Mouse (Mus musculus) urinary bladder, postnatal 14 days (tissue): ENCODE measurements around the gene Gm10310.
"Not testable (repeated sequence)": the region's sequence is repeated elsewhere in the genome, so short reads cannot be mapped to it uniquely, and the experiment has no call there.

ENCODE experiments used
- DNase-seq: peaks from one replicate; pipeline ENCODE4 v3.0.0; 2021; ENCODE audit warnings: low spot score

Gm10310 gene

GRCm38 (mm10) chr10:129984962-129985361, at the start of gene Gm10310:
Gene Gm10310 (minus strand): TSS chr10:129985062.
- DNase-seq, result not testable (repeated sequence)

DNA sequence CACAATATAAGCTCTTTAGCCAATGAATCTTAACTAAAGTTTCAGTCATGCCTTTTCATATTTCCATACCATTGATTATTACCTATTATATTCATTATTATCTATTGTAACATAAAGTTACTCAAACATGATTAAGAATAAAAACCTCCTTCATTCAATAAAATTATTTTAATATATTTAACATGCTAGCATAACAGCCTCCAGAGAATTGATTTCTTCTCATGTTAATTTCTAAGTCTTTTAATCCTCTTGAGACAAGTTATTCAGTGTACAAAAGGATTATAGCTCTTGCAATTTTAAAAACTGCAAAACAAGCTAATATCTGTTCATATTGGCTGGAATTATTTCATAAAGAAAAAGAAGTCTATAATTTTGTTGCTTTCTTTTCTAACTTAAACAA, 45.2 kb upstream of the Gm10310 start, which contains the start of gene Olfr821:
Olfr821 (plus strand) TSS at position 301 of the 400 bp plus-strand sequence.
- DNase-seq, result no peak

GRCm38 (mm10) chr10:130012321-130012720, 27.5 kb upstream of the Gm10310 start, which contains the start of gene Olfr820:
Gene Olfr820 (plus strand): TSS chr10:130012621.
- no peak for DNase-seq

- not testable (repeated sequence) for DNase-seq
Measured at GRCm38 (mm10) chr10:130005366-130005765, 20.5 kb upstream of the Gm10310 start.

- DNase-seq, result not testable (repeated sequence)
Measured at GRCm38 (mm10) chr10:130004104-130004503, 19.2 kb upstream of the Gm10310 start.

DNA sequence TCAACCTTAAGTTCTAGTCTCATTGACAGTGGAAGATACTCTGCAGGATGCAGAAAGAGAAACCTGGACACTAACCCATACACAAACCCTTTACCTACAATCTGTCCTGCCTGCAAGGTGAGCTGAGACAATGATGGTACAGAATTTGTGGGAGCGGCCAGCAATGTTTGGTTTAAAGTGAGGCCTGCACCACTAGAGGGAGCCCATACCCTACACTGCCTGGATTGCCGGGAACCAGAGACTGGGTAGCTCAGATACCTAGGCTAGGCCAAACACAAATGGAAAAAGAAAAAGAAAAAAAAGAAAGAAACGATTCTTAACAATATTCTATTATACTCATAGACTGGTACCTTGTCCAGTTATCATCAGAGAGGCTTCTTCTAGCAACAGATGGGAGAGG, 3.0 kb downstream of the Gm10310 start:
- not testable (repeated sequence) for DNase-seq

- DNase-seq, result not testable (repeated sequence)
Measured at GRCm38 (mm10) chr10:129976040-129976439, 8.8 kb downstream of the Gm10310 start, which contains the start of gene Olfr247. Gene Olfr247 (minus strand): TSS chr10:129976140.

GRCm38 (mm10) chr10:129972994-129973393, 11.9 kb downstream of the Gm10310 start:
- DNase-seq, result not testable (repeated sequence)

GRCm38 (mm10) chr10:129967166-129967565, 17.7 kb downstream of the Gm10310 start, which contains the start of gene Olfr819:
Gene Olfr819 (minus strand): TSS chr10:129967266.
- not testable (repeated sequence) for DNase-seq

GRCm38 (mm10) chr10:129966232-129966631, 18.6 kb downstream of the Gm10310 start:
- DNase-seq, result not testable (repeated sequence)

GRCm38 (mm10) chr10:129949000-129949399, 35.9 kb downstream of the Gm10310 start, which contains the start of gene Olfr818:
Gene Olfr818 (minus strand): TSS chr10:129949100.
- DNase-seq, result no peak
